Mouse (Mus musculus): ENCODE measurements at regions not wholly inside any gene's neighbourhood (a gene's known extent, or its start where the extent isn't known, plus 50 kb on each side); places are given as distances from the start of the nearest gene placed in this dataset.

GRCm38 (mm10) chr3:149355362-149355761, 365.0 kb upstream of the Adgrl2 start:
- no peak for DNase-seq

GRCm38 (mm10) chr3:149353958-149354357, 363.6 kb upstream of the Adgrl2 start:
- no peak for DNase-seq

GRCm38 (mm10) chr3:149352546-149352945, 362.2 kb upstream of the Adgrl2 start:
- no peak for DNase-seq

- no peak for DNase-seq
Measured at GRCm38 (mm10) chr3:149349731-149350130, 359.4 kb upstream of the Adgrl2 start.

- DNase-seq: peak; percentile 16 to 20
Measured at GRCm38 (mm10) chr3:149349211-149349697, 358.9 kb upstream of the Adgrl2 start.

- DNase-seq: no peak
Measured at GRCm38 (mm10) chr3:149348459-149348971, 358.2 kb upstream of the Adgrl2 start.

GRCm38 (mm10) chr3:149347241-149347992, 357.1 kb upstream of the Adgrl2 start:
- no peak for DNase-seq

- DNase-seq: no peak
Measured at GRCm38 (mm10) chr3:149342511-149342910, 352.2 kb upstream of the Adgrl2 start.

GRCm38 (mm10) chr3:149339374-149339753, 349.0 kb upstream of the Adgrl2 start:
- DNase-seq: no peak

- no peak for DNase-seq
Measured at GRCm38 (mm10) chr3:149338684-149339373, 348.5 kb upstream of the Adgrl2 start.

GRCm38 (mm10) chr3:149335259-149335658, 344.9 kb upstream of the Adgrl2 start:
- DNase-seq: no peak

GRCm38 (mm10) chr3:149333607-149334006, 343.3 kb upstream of the Adgrl2 start:
- DNase-seq: no peak

- no peak for DNase-seq
Measured at GRCm38 (mm10) chr3:149333131-149333530, 342.8 kb upstream of the Adgrl2 start.

- no peak for DNase-seq
Measured at GRCm38 (mm10) chr3:149332105-149332504, 341.8 kb upstream of the Adgrl2 start.

GRCm38 (mm10) chr3:149331251-149331960, 341.1 kb upstream of the Adgrl2 start:
- no peak for DNase-seq

- DNase-seq: no peak
Measured at GRCm38 (mm10) chr3:149330716-149331115, 340.4 kb upstream of the Adgrl2 start.

- DNase-seq: no peak
Measured at GRCm38 (mm10) chr3:149330041-149330440, 339.7 kb upstream of the Adgrl2 start.

GRCm38 (mm10) chr3:149329615-149330014, 339.3 kb upstream of the Adgrl2 start:
- no peak for DNase-seq

GRCm38 (mm10) chr3:149326664-149327063, 336.3 kb upstream of the Adgrl2 start:
- DNase-seq: peak in 1 of 2 experiments; percentile 9

- no peak for DNase-seq
Measured at GRCm38 (mm10) chr3:149324088-149324487, 333.7 kb upstream of the Adgrl2 start.

- DNase-seq: no peak
Measured at GRCm38 (mm10) chr3:149318728-149319127, 328.4 kb upstream of the Adgrl2 start.

GRCm38 (mm10) chr3:149314258-149314657, 323.9 kb upstream of the Adgrl2 start:
- no peak for DNase-seq

GRCm38 (mm10) chr3:149313217-149313616, 322.9 kb upstream of the Adgrl2 start:
- no peak for DNase-seq
